Mouse (Mus musculus) neural tube, embryonic 10.5 days (tissue): ENCODE measurements around the gene Slc26a9.
A peak's percentile ranks its signal among the peaks of the same experiment; 100 is the strongest.
"Not testable (repeated sequence)": the region's sequence is repeated elsewhere in the genome, so short reads cannot be mapped to it uniquely, and the experiment has no call there.

Experiments used
- DNase-seq: peaks from one replicate; pipeline ENCODE4 v3.0.0-alpha.2; 2017; ENCODE audit warnings: low spot score; ENCODE audit errors: extremely low spot score

The Slc26a9 gene

DNA sequence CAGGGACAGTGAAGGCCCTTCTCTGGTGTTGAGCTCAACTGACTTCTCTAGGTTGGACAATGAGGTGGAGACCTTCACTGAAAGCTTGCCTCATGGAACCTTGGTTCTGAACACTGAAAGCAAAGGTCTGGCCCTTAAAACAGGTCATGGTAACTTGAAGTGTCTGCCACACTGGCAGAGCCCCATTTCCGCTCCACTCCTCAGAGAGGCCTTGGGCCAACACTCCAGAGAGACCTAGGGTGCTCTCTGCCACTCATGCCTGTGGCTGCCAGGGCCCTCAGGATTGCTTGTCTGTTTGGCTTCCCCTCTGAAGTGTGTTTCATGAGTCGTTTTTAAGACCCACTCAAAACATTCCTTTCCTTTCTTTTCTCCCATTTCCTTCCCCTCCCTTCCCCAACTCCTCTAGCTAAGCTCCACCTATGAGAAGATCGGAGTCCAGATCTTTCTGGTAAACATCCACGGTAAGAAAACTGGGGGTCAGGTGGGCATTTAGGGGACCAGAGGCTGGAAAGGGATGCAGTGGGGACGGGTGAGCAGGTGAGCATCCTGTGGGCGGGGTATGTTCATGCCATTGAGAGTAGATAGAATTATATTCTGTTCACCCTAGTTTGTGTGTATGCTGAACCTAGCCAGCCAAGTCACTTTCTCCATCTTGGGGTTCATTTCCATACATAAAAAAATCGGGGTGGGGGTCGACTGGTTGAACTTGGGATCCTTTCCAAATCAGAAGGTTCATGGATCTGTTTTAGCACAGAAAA, 20.9 kb downstream of the Slc26a9 start:
- no peak for DNase-seq

DNA sequence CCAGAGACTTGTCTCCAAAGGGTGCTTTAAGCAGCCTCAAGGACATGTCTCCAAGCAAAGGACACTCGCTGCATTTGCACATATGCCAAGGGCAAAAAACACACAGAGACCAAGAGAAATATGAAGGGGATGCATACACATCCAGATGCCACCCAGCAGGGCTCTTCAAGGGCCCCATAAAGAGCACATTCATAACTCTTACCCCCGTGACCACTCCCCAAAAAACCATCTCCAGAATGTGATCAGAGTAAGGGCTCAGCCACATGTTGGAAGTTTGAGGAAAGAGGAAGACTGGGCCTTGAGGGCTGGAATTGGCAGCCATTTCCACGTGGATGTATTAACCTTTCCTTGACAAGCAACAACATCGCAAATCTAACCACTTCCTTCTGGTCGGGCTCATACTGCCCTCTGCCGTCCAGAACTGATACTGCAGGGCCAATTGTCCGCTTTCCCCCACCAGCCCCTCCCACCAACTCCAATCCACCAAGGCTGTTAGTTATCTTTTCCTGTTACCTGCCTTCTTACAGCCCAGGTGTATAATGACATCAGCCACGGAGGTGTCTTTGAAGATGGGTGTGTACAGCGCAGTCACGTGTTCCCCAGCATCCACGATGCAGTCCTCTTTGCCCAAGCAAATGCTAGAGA, 21.7 kb downstream of the Slc26a9 start:
- peak; percentile 86 for DNase-seq

DNA sequence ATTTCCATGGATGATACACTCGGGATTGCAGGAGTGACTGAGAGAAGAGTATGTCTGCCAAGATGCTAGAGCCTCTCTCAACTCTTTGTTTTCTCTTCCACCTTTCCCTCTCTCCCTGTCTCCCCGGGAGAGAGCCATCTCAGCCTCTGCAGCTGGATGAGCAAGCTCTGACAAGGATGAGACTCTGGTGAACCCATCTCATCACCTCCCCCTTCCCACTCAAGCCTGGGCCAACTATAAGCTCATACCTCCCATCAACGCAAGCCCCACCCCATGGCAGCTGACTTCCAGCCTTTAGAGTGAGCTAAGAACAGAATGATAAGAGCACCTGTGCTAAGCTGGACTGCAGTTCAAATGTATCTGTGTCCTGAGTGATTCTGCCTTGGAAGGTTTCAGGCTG, 25.5 kb downstream of the Slc26a9 start:
- peak; percentile 8 for DNase-seq

- DNase-seq = peak; percentile 4
These were observed 26.8 kb downstream of the Slc26a9 start for GRCm38 (mm10) chr1:131770656-131771055.

- no peak for DNase-seq
These were observed 27.6 kb downstream of the Slc26a9 start for GRCm38 (mm10) chr1:131771440-131771839.

DNA sequence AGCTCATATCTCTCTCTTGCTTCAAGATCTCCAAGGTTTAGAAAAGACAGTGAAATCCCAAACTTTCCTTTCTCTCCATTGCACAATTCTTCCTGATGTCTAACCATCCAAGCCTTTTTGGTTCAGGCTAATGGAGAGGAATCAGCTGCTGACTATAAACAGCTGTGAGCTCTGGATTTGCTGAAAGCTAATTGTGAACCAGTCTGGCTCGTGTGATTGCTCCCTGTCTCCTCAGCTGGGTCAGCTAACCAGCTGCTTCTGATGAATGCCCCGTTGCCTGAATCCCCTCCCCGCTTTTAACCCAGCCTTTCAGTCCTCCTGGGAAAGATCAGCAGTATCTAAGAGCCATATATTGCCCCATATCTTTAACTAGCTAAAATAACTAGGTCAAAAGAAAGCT, 50.8 kb downstream of the Slc26a9 start:
- no peak for DNase-seq

GRCm38 (mm10) chr1:131795171-131795570, 51.3 kb downstream of the Slc26a9 start:
- no peak for DNase-seq

DNA sequence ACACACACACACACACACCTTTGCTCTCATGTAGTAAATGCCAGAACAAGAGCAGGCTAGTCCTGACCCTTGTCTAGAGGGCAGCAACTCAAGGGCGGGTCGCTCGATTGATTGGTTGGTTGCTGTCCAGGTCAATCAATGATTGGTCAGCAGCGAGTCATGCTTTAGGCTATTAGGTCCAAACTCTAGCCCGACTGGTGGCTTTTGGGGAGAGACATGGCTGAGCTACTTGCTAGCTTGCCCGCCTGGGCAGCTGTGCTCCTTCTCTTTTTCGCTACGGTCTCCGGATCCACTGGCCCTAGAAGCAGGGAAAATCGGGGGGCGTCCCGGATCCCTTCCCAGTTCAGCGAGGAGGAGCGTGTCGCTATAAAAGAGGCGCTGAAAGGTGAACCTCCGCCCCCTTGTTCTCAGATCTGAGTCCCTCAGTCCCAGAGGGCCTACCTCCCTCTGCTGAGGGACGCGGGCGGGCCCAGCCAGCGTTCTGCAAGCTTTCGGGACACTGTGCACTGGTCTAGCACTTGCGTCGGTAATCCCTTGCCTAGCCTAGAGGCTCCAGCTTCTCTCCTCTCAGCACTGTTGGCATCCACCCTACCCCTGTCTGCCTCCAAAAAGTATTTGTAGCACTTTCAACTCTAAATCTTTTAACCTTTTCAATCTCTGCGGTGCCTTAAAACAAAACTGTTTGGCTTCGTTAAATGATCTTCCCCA, 53.5 kb downstream of the Slc26a9 start, which contains the start of gene Pm20d1:
Gene Pm20d1, plus strand, starts transcription at position 180 of the 708 bp plus-strand sequence.
- peak; percentile 56 for DNase-seq

DNA sequence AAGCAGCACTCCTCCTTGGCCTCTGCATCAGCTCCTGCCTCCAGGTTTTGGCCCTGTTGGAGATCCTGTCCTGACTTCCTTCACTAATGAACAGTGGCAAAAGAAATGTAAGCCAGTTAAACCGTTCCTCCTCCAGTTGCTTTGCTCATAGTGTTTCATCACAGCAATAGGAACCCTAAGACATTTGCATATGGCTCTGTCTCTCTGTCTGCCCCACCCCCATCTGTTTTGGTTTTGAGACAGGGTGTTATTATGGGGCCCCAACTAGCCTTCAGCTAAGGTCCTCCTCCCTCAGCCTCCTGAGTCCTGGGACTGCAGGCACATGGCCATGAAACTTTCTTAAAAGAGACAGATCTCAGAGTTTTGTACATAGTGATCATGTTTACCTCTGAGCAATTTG, 56.2 kb downstream of the Slc26a9 start:
- DNase-seq = no peak

DNA sequence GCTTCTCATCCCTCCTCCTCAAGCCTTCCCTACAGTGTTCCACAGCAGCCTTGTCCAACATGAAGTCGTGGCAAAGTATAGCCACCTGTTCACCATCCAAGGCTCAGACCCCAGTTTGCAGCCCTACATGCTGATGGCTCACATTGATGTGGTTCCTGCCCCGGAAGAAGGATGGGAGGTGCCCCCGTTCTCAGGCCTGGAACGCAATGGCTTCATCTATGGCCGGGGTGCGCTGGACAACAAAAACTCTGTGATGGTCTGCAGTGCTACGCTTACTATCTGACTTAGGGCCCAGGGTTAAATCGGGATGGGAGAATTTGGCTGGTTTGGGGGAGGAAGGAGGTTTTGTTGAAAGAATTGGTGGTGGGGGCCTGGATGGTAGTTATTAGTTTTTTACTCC, 57.2 kb downstream of the Slc26a9 start:
- DNase-seq = no peak

GRCm38 (mm10) chr1:131802652-131803051, 58.8 kb downstream of the Slc26a9 start:
- DNase-seq = no peak

DNA sequence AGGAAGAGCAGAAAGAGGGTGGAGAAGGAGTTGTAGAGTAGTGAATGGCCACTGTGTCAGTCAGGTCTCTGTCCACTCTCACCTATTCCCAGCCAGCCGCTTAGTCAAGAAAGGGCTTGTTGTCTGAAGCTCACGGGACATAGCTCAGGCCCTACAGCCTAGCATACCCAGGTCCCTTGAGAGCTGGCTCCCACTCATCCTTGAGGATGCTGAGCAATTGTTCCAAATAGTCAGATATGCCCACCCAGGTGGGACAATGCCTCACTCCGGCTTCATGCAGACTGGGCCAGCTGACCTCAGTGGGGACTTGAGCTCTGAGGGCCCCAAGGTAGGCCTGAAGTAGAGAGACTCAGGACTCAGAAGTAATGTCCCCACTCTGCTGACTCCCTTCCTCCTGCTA, 60.3 kb downstream of the Slc26a9 start:
- no peak for DNase-seq

DNA sequence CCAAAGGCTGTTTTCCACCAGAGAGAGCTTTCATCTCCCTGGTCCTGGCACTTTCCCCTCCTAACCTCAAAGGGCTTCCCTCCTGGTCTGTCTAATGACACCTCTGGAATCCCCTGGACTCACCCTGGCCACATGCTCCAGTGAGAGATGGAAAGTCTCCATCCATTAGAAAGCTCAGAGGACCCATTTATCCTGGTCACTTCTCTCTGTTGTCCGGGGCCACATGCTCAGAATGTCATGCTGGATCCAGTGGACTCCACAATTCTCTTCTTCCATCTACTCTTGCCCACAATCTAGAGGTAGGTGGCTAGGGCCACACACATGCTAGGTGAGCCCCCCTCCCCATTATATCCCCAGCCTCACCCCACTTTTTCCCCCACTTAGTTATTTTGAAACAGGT, 65.2 kb downstream of the Slc26a9 start:
- no peak for DNase-seq

DNA sequence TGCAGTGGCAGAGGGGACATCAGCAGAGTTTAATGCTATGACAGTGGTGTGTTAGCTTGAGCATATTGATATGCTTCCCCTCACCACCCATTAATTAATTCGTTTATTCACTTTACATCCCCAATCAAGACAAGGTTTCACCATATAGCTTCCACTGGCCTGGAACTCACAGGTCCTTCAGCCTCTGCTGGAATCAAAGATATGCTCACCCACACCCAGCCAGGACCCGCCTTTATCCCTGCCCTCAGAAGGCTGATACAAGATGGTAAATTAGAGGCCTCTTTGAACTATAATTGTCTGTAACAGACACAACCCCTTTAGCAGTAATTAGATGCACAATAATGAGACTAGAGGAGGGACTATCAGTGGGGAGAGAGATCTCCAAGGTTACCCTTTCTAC, 65.8 kb downstream of the Slc26a9 start:
- no peak for DNase-seq

DNA sequence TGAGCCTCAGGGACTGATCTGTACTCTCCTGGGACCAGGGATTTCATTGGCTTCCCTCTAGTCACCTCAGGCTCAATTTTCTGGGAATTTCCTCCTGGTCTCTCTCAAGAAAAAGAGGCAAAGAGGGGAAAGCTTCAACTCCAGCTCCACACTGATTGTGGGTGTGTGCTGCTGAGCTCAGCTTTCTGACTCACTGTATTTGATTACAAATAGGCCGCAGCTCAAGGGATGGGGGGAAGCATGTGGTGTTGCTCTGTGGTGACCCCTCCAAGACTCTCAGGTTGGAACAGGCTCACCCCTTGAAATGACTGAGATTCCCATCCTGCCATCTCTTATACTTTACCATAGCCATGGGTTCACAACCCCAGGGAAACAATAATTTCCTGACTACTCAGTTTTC, 67.6 kb downstream of the Slc26a9 start:
- DNase-seq = no peak

DNA sequence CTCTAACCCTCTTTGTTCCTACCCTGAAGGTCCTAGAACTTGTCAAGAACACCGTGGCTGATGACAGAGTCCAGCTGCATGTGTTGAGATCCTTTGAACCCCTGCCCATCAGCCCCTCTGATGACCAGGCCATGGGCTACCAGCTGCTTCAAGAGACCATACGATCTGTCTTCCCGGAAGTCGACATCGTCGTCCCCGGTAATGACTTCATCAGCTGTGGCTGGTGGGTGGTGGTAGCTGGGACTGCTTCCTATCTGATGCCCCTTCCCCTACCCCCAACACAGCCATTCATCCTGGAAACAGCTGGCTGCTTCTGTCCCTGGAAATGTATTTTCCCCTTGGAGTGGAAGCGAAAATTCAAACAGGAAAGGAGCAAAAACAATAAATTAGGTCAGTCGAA, 68.2 kb downstream of the Slc26a9 start:
- DNase-seq = peak; percentile 21

DNA sequence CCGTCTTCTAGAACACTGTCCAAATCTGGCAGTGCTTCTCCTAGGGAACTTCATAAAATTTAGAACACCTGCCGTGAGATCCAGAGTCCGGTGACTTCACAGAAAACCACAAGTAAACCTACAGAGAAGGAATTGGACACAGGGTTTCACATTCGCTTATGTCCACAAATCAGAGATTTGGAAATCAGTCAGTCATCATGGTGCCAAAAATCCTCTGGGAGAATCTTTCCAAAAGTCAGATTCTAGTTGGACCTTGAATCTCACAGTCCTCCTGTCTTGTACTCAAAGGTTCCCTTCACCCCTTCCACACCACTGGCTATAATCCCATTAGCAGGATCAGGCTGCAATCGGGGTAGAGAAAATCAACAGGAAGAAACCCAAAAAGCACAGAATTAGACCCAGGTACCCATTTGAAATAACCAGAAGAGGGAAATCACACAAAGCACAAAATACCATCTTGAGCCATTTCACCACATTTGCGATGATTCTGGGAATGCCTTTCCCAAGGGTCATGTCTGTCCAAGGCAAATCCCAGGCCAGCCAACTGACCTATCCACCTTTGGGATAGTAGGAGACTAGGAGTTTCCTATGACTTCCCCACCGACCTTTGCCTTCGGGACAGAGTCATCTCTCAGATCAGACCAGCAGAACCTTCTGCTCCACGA, 68.9 kb downstream of the Slc26a9 start:
- no peak for DNase-seq

GRCm38 (mm10) chr1:131813731-131814130, 69.9 kb downstream of the Slc26a9 start:
- DNase-seq = no peak

GRCm38 (mm10) chr1:131814191-131814590, 70.4 kb downstream of the Slc26a9 start:
- DNase-seq = no peak

GRCm38 (mm10) chr1:131816886-131817285, 73.1 kb downstream of the Slc26a9 start:
- DNase-seq = no peak

DNA sequence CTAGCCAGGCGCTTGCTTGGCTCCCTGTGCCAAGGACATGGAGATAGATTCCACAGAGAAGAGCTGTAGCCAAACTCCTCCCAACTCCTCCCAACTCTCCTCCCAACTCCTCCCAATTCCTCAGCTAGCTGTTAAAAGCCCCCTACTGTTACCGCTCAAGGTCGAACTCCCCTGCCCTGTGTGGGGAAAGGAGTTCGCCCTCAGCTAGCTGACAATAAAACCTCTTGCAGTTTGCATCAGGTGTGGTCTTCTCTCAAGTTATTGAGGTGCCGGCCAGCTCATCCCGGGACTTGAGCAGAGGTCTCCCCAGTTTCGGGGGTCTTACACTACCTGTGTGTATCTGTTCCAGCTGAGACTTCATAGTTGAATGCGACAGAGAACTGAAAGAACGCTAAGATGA, 76.5 kb downstream of the Slc26a9 start:
- DNase-seq = not testable (repeated sequence)

- no peak for DNase-seq
These were observed 77.1 kb downstream of the Slc26a9 start for GRCm38 (mm10) chr1:131820887-131821328.
